Mouse (Mus musculus) cortical plate, adult 2 months (tissue): ENCODE results near the gene Dido1. TPM values are rescaled to one million over a fixed set of nuclear protein-coding genes. Genes with fewer than 3 reads are reported as not detected.

ENCODE experiments used
- H3K27ac ChIP-seq: fragments of 200-500 bp; 2 replicates; pipeline ENCODE4 v1.5.1; 2012; ENCODE audit warnings: low read length, control low read depth, inconsistent platforms; ENCODE audit not compliant: insufficient read depth
- H3K4me1 ChIP-seq: fragments of 200-500 bp; 2 replicates; pipeline ENCODE4 v1.6.1; 2011; ENCODE audit warnings: low read length; ENCODE audit not compliant: control insufficient read depth, insufficient read depth
- H3K4me3 ChIP-seq: fragments of 200-500 bp; 2 replicates; pipeline ENCODE4 v1.5.1; 2011; ENCODE audit warnings: mild to moderate bottlenecking, low read length, control low read depth; ENCODE audit not compliant: insufficient read depth
- CTCF ChIP-seq: fragments of 200-500 bp; IDR thresholded peaks from 2 replicates; pipeline ENCODE4 v1.5.1; 2011; ENCODE audit warnings: mild to moderate bottlenecking, control low read depth, low read length; ENCODE audit not compliant: insufficient read depth; ENCODE audit errors: extremely low read depth
- POLR2A ChIP-seq: fragments of 200-500 bp; IDR thresholded peaks from 2 replicates; pipeline ENCODE4 v1.6.1; 2011; ENCODE audit warnings: mild to moderate bottlenecking, low read length, control low read depth; ENCODE audit not compliant: insufficient read depth; ENCODE audit errors: extremely low read depth
- polyA plus RNA-seq: library from polyadenylated mRNA; depleted of rRNA; stranded (reverse); fragments of >200 nt; gene quantifications from 2 replicates; pipeline ENCODE4 v1.2.3, GENCODE M21; 2012; rRNA removed

Dido1 gene
- polyA plus RNA-seq = 28.1 and 32.9 TPM in 2 replicates

DNA sequence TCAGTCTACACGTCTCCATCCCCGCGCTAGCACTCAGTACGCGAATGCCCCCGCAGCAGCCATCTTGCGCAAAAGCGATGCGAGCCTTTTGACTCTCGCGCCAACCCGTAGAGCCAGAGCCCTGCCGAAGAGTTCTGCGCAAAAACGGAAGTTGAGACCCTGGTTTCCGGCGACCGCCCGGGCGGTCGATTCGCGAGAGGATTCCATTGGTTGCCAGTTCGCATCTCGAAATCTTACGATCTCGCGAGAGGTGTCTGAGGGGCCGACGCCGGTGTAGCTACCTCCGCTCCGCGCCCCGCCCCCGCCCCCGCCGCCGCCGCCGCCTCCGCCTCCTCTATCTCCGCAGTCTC is at the start of gene Dido1, which contains the start of gene Gid8:
Dido1 (minus strand) TSS at position 77 of the 350 bp plus-strand sequence.
Gid8 (plus strand) TSS at position 195 of the 350 bp plus-strand sequence.
- TF ChIP-seq POLR2A (peak; percentile 78), CTCF (no peak)

DNA sequence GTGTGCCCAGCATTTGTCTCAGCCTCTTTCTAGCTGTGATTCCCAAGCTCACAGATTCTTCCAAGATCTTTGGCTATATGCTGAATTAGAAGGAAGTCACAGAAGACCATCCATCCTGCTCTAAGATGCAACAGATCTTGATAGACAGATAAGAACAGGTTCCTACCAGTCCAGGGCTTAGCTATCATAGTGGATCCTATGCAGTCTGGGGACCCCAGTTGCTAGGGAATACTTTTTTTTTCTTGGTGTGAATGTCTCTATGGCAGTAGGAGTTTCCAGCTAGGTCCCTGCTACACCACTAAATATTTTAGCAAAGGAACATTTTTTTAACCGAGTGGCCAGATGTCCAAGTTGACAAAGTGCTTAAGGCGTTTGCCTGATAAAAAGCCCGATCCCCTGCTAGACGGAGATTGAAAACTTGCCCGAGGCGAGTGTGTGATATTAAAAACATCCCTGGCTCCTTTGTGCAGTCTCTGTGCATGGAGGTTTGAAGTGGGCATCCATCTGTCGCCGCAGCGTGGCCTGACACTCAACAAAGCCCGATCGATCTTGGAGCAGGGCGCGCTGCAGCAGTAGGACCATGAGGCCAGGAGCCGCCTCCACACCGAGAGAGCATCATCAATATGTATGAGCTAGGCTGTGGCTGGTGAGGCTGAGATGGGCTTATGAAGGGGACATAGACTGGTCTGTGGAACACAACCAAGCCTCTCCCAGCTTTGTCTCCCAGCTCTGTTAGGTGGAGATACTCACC is 48.9 kb upstream of the Dido1 start:
- Histone ChIP-seq H3K27ac (no peak overlapping the region), H3K4me1 (no peaks in the 10 kb centered on the region)

More for the DNA sequence above, at the start of gene Dido1, which contains the start of gene Gid8:
- H3K27ac ChIP-seq = peak within 1 kb of the TSS; percentile 62
- peak within 1 kb of the TSS; percentile 90 for H3K4me3 ChIP-seq
- H3K4me1 ChIP-seq = peaks cover 7% of the 10 kb centered on the region

GRCm38 (mm10) chr2:180756786-180757185 is 47.0 kb upstream of the Dido1 start:
- Histone ChIP-seq H3K4me3 (no peak overlapping the region), H3K4me1 (no peaks in the 10 kb centered on the region), H3K27ac (no peak overlapping the region)
- TF ChIP-seq CTCF = no peak
- no peak for TF ChIP-seq POLR2A

More for the DNA sequence above, 48.9 kb upstream of the Dido1 start:
- H3K4me3 ChIP-seq = no peak overlapping the region
- TF ChIP-seq POLR2A (no peak), CTCF (no peak)

- TF ChIP-seq POLR2A (no peak), CTCF (no peak)
- H3K4me3 ChIP-seq = no peak overlapping the region
- H3K4me1 ChIP-seq = no peaks in the 10 kb centered on the region
- H3K27ac ChIP-seq = no peak overlapping the region
Observed at GRCm38 (mm10) chr2:180755896-180756295, 46.1 kb upstream of the Dido1 start.

DNA sequence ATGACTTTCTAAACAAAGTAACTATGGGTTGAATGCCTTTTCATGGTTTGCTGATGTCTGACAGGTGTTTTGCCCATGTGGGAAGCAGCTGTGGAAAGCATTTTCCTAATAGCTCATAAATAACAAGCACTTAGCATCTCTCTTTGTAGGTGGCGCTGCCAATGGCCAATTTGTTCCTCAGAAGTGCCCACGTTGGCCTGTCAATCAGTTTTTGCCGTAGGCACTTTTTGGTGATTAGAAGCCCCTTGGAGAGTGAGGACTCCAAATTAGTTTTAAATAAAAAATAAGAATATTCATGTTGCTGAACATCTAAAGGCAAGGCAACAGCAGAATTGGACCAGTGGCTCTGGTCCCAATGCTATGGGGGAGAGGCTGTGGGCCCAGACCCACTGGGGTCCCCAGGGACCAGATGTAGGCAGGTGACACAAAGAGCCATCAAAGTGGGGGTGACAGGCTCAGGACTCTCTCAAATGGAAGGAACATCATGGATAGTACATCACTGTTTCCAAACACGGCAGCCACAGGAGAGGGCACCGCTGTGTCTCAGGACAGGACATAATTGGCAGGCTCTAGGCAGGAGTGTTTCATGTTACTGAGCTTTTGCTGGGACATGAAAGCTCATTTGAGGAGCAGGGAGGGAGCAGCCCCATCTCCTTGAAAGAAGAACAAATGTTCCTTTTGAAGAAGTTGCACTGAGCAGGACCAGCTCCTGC is 45.3 kb upstream of the Dido1 start:
- TF ChIP-seq CTCF (no peak), POLR2A (no peak)
- H3K27ac ChIP-seq = no peak overlapping the region
- H3K4me3 ChIP-seq = no peak overlapping the region
- no peaks in the 10 kb centered on the region for H3K4me1 ChIP-seq

GRCm38 (mm10) chr2:180748904-180749303 is 39.1 kb upstream of the Dido1 start:
- Histone ChIP-seq H3K4me1 (no peaks in the 10 kb centered on the region), H3K27ac (no peak overlapping the region), H3K4me3 (no peak overlapping the region)
- no peak for TF ChIP-seq CTCF
- no peak for TF ChIP-seq POLR2A

- TF ChIP-seq POLR2A (no peak), CTCF (no peak)
Observed at GRCm38 (mm10) chr2:180746569-180747192, 36.9 kb upstream of the Dido1 start.

DNA sequence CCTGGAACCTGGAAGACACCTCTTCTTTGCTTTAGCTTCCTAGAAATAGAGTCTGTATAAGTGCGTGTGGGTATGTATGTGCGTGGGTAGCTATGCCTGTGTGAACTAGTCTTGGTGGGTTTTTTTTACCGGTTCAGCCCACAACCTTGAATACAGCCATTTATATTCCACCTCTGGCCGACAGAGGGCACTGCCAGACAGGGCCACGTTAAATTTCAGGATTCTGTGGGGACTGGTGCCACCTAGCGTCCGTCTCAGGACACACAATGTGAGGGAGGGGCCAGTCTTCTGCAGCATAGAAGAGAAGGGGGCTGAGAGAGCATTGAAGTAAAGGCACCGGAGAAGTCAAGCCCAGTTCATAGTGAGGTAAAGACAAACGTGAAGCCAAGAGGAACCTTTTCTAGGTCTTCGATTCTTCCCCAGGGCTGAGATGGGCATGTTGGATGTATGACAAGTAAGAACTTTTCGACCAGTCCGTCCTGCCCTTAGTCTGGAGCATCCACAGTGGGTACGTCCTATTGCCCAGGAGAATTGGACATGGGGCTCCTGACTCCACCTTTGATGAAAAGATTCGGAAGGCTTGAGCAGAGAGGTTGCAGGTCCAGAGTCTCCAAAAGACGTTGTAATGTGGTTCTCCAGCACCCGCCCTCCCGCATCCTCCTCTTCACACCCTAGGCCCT is 35.6 kb upstream of the Dido1 start:
- H3K27ac ChIP-seq = no peak overlapping the region
- H3K4me1 ChIP-seq = no peaks in the 10 kb centered on the region
- H3K4me3 ChIP-seq = no peak overlapping the region
- TF ChIP-seq CTCF (peak; percentile 100), POLR2A (no peak)

More at GRCm38 (mm10) chr2:180746569-180747192, 36.9 kb upstream of the Dido1 start:
- Histone ChIP-seq H3K4me1 (no peaks in the 10 kb centered on the region), H3K4me3 (no peak overlapping the region), H3K27ac (no peak overlapping the region)

- Histone ChIP-seq H3K4me3 (no peak overlapping the region), H3K4me1 (no peaks in the 10 kb centered on the region), H3K27ac (no peak overlapping the region)
- no peak for TF ChIP-seq POLR2A
- TF ChIP-seq CTCF = no peak
Observed at GRCm38 (mm10) chr2:180743321-180743720, 33.5 kb upstream of the Dido1 start.
